8 mouse cellular contexts compared by ENCODE assay signal in genomic region chr13:84345791-84346511, GRCm38 (mm10).
A peak's percentile ranks its signal among the peaks of the same experiment; 100 is the strongest.
DNase-seq lines count a peak whose midpoint lies in the region; ATAC-seq lines count a peak whose summit lies in the region.

No protein-coding gene starts in this region.

- H3K9ac ChIP-seq in heart, embryonic 12.5 days, result no peak overlapping the region
- H3K9ac ChIP-seq in embryonic facial prominence, embryonic 14.5 days (ENCODE audit: low read depth, low read length), result no peak overlapping the region

- WGBS in heart, embryonic 12.5 days, result 1% methylated on average over 30 of the region's 30 CpGs
- WGBS in embryonic facial prominence, embryonic 14.5 days, result 2% methylated on average over 30 of the region's 30 CpGs

- no peaks in the 10 kb centered on the region for H3K9me3 ChIP-seq in heart, embryonic 12.5 days (replicated peaks)
- no peaks in the 10 kb centered on the region for H3K9me3 ChIP-seq in embryonic facial prominence, embryonic 14.5 days (ENCODE audit: control insufficient read depth, low read length)

- no peak for ATAC-seq in heart, embryonic 12.5 days (ENCODE audit: insufficient number of reproducible peaks, low FRiP score)
- ATAC-seq in embryonic facial prominence, embryonic 14.5 days (ENCODE audit: low read depth), result no peak
- no peak for ATAC-seq in megakaryocyte-erythroid progenitor cell, adult 5-6 weeks (replicated peaks; ENCODE audit: low FRiP score, low TSS enrichment, poor library complexity, severe bottlenecking)

- H3K27ac ChIP-seq in heart, embryonic 12.5 days (ENCODE audit: poor library complexity, severe bottlenecking), result no peak overlapping the region
- H3K27ac ChIP-seq in embryonic facial prominence, embryonic 14.5 days (replicated peaks; ENCODE audit: low read depth, low read length), result no peak overlapping the region

- H3K4me3 ChIP-seq in heart, embryonic 12.5 days, result peak overlapping the region; percentile 9; the same call in 1 of the 2 replicates
- no peak overlapping the region for H3K4me3 ChIP-seq in embryonic facial prominence, embryonic 14.5 days (ENCODE audit: low read depth, low read length)

- intact Hi-C loops in left cerebral cortex, postnatal 36 days (cut with DNase I), result loop anchor here (1.0 to 10.0 kb wide), 5 partner anchors 124 to 684 kb away; partner anchors contain the start of gene Tmem161b

- no peak overlapping the region for H3K4me2 ChIP-seq in heart, embryonic 12.5 days
- no peak overlapping the region for H3K4me2 ChIP-seq in embryonic facial prominence, embryonic 14.5 days (ENCODE audit: low read depth, low read length)

- H3K27me3 ChIP-seq in heart, embryonic 12.5 days (replicated peaks), result peaks cover 48% of the 10 kb centered on the region
- peaks cover 62% of the 10 kb centered on the region for H3K27me3 ChIP-seq in embryonic facial prominence, embryonic 14.5 days (replicated peaks; ENCODE audit: control insufficient read depth, insufficient read depth, low read length)

- no peaks in the 10 kb centered on the region for H3K36me3 ChIP-seq in heart, embryonic 12.5 days
- H3K36me3 ChIP-seq in embryonic facial prominence, embryonic 14.5 days (ENCODE audit: control insufficient read depth, insufficient read depth, low read length), result no peaks in the 10 kb centered on the region

- no peaks in the 10 kb centered on the region; the same call in 1 of the 2 replicates for H3K4me1 ChIP-seq in heart, embryonic 12.5 days (replicated peaks)
- H3K4me1 ChIP-seq in embryonic facial prominence, embryonic 14.5 days (ENCODE audit: control insufficient read depth, insufficient read depth, low read length), result peaks cover 3% of the 10 kb centered on the region

- no peak for DNase-seq in heart, adult 8-10 months (ENCODE audit: low spot score)
- DNase-seq in Muller cell, postnatal 12 days (ENCODE audit: inconsistent ontology term), result peak; percentile 75
- peak; percentile 16 for DNase-seq in embryonic facial prominence, embryonic 14.5 days (ENCODE audit: low spot score)
- peak; percentile 38 to 47 for DNase-seq in left cerebral cortex, postnatal 36 days (ENCODE audit: low spot score in 2 of 2)
- peak; percentile 40 for DNase-seq in right cerebral cortex, postnatal 14 days
- DNase-seq in gastrocnemius, adult 18-20 months (ENCODE audit: low spot score), result no peak

Comparison
In these comparisons a context has a peak if more than half of its experiments do, and no peak if none do; other contexts are left out.
1. DNase-seq: peak in Muller cell, postnatal 12 days (single experiment), embryonic facial prominence, embryonic 14.5 days (single experiment), left cerebral cortex, postnatal 36 days (2 of 2) and right cerebral cortex, postnatal 14 days (single experiment); none in heart, adult 8-10 months (single experiment) and gastrocnemius, adult 18-20 months (single experiment).